Mouse (Mus musculus) bone marrow macrophage, adult 2 months (primary cell): Measurements from ENCODE around the gene N4bp2l2.

Experiments
- CTCF ChIP-seq: IDR thresholded peaks from 2 replicates; pipeline ENCODE4 v1.5.1; 2012; ENCODE audit warnings: low read depth, mild to moderate bottlenecking, low read length, moderate library complexity
- POLR2A ChIP-seq: IDR thresholded peaks from 2 replicates; pipeline ENCODE4 v1.6.1; 2012; ENCODE audit warnings: mild to moderate bottlenecking, low read depth, low read length, borderline replicate concordance

DNA sequence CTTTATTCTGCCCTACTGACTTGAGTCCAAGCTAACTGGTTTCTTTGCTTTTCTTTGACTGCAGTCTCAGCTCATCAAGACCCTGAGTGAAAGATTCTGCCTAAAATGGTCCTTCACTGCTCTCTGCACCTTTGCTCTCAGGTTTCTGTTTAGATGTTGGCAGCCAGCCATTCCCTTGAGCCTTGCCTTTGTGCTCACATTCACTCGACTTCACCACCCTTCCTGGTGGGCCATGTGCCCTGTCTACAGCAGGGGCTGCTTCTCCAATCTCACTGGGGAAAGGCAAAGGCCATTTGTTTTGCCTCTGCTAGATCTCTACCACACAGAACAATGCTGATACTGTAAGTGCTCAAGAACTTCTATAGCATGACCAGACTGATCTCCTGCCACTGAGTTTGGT lies 43.2 kb downstream of the N4bp2l2 start:
- no peak for TF ChIP-seq POLR2A
- TF ChIP-seq CTCF = no peak
